In the genomic region with DNA sequence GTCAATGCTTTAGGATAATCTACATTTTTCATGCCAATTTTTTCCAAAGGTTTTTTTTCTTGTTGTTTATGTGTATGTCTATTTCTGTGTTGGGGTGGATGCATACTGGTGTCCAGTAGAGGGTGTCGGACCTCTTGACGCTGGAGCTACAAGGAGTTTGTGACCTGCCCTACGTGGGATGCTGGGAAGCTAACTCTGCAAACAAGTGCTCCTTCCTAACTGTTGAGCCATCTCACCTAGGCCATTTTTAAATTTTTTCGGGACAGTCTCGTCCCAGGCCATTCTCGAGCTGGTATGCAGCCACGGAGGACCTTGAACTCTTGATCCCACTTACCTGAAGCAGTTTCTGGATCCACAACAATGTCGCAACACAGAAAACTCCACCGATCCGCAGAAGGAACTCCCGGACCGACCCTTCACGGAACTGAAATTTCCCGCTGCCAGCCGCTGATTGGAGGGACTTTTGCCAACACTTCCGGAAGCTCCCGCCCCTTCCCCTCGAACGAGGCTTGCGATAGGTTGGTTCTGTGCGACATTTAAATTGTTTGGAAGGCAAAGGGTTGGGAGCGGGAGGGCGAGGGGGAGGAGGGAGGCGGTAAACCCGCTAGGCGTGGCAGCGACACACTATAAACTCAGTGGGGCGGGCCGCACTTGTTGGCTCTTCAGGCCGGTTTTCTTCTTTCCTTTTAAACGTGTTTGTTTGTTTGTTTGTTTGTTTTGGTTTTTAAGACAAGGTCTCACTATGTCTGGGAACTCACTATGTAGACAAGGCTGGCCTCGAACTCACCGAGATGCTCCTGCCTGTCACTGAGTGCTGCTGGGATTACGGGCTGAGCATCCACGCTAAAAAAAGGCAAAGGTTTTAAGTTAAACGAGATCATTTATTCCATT, we compare ENCODE assay signal across 8 mouse cellular contexts. TPM values are rescaled to one million over a fixed set of nuclear protein-coding genes. Genes with fewer than 3 reads are reported as not detected.
DNase-seq lines count a peak whose midpoint lies in the region; ATAC-seq and TF ChIP-seq lines count a peak whose summit lies in the region.

A gene (minus strand): TSS at position 633 of the 891 bp plus-strand sequence.

- no peak for TF ChIP-seq CTCF in MEL (IDR thresholded peaks at IDR 0.05 in 2 of 3, conservative IDR thresholded peaks at IDR 0.05 in 1 of 3; ENCODE audit: control insufficient read depth in 1 of 3, insufficient read depth in 1 of 3, low read depth in 2 of 3, low read length in 3 of 3, poor library complexity in 1 of 3, severe bottlenecking in 1 of 3)
- TF ChIP-seq CTCF in cerebellum, adult 2 months (IDR thresholded peaks at IDR 0.05; ENCODE audit: borderline replicate concordance, insufficient read depth, low read depth, low read length), result no peak
- no peak for TF ChIP-seq CTCF in forebrain, postnatal 0 days (IDR thresholded peaks at IDR 0.05; ENCODE audit: low read depth)

- no peaks in the 10 kb centered on the region for H3K9me3 ChIP-seq in MEL (replicated peaks; ENCODE audit: insufficient read depth, low read length)
- no peaks in the 10 kb centered on the region for H3K9me3 ChIP-seq in forebrain, postnatal 0 days (ENCODE audit: low read length)
- H3K9me3 ChIP-seq in lung, embryonic 15.5 days, result no peaks in the 10 kb centered on the region

- 1% methylated on average over 36 of the region's 36 CpGs for WGBS in cerebellum, adult 2 months
- 3% methylated on average over 36 of the region's 36 CpGs for WGBS in forebrain, postnatal 0 days
- WGBS in lung, embryonic 15.5 days, result under 1% methylated on average over 36 of the region's 36 CpGs

- DNase-seq in MEL (ENCODE audit: low read depth, low spot score), result peak; percentile 97
- peak; percentile 89 to 90 for DNase-seq in cerebellum, adult 2 months
- DNase-seq in forebrain, postnatal 0 days, result peak; percentile 94
- peak; percentile 95 for DNase-seq in heart, postnatal 4 days
- DNase-seq in layer of hippocampus, adult 8-10 months (ENCODE audit: low spot score in 2 of 2), result peak; percentile 86 to 90
- DNase-seq in ovary, adult 18-20 months (ENCODE audit: low spot score), result peak; percentile 85
- peak; percentile 95 for DNase-seq in thymus, postnatal 0 days (ENCODE audit: low spot score)

- no peak for TF ChIP-seq EP300 in MEL (IDR thresholded peaks at IDR 0.05; ENCODE audit: low read depth in 1 of 2, low read length in 2 of 2)

- H3K4me1 ChIP-seq in MEL (ENCODE audit: control insufficient read depth in 1 of 2, insufficient read depth in 2 of 2, low read length in 2 of 2), result peaks cover 0 to 8% of the 10 kb centered on the region in 2 experiments; a peak in 2 of 4 replicates
- H3K4me1 ChIP-seq in cerebellum, adult 2 months (ENCODE audit: control insufficient read depth, insufficient read depth, low read length), result no peaks in the 10 kb centered on the region
- H3K4me1 ChIP-seq in forebrain, postnatal 0 days (ENCODE audit: insufficient read depth), result no peaks in the 10 kb centered on the region
- peaks cover 17% of the 10 kb centered on the region for H3K4me1 ChIP-seq in lung, embryonic 15.5 days

- H3K4me3 ChIP-seq in MEL (ENCODE audit: control insufficient read depth in 1 of 2, insufficient read depth in 1 of 2, low read depth in 2 of 2, low read length in 2 of 2), result peak within 1 kb of the TSS; percentile 71 to 93
- peak within 1 kb of the TSS; percentile 93 for H3K4me3 ChIP-seq in cerebellum, adult 2 months (replicated peaks; ENCODE audit: insufficient read depth, low read depth, low read length)
- peak within 1 kb of the TSS; percentile 38 for H3K4me3 ChIP-seq in forebrain, postnatal 0 days (ENCODE audit: low read depth, low read length)
- peak within 1 kb of the TSS; percentile 72 for H3K4me3 ChIP-seq in lung, embryonic 15.5 days

- peaks cover 2 to 3% of the 10 kb centered on the region in 2 experiments; a peak in 2 of 4 replicates for H3K36me3 ChIP-seq in MEL (ENCODE audit: control insufficient read depth in 1 of 2, insufficient read depth in 2 of 2, low read length in 2 of 2)
- no peaks in the 10 kb centered on the region for H3K36me3 ChIP-seq in forebrain, postnatal 0 days (ENCODE audit: insufficient read depth)
- peaks cover 30% of the 10 kb centered on the region for H3K36me3 ChIP-seq in lung, embryonic 15.5 days

- H3K9ac ChIP-seq in MEL (ENCODE audit: control insufficient read depth, low read depth, low read length, poor library complexity, severe bottlenecking), result peak within 1 kb of the TSS; percentile 90
- H3K9ac ChIP-seq in forebrain, postnatal 0 days, result peak within 1 kb of the TSS; percentile 18; the same call in 1 of the 2 replicates
- H3K9ac ChIP-seq in lung, embryonic 15.5 days, result peak within 1 kb of the TSS; percentile 63

- peak; percentile 99 for ATAC-seq in forebrain, postnatal 0 days
- ATAC-seq in lung, embryonic 15.5 days (ENCODE audit: borderline replicate concordance, extremely low read depth, low FRiP score, low TSS enrichment), result peak; percentile 98

- TF ChIP-seq POLR2A in MEL (IDR thresholded peaks at IDR 0.05; ENCODE audit: control insufficient read depth in 1 of 2, insufficient read depth in 1 of 2, low read depth in 1 of 2, low read length in 2 of 2, poor library complexity in 1 of 2), result peak in 1 of 2 experiments; percentile 65; a peak in 2 of 4 replicates
- no peak for TF ChIP-seq POLR2A in cerebellum, adult 2 months (IDR thresholded peaks at IDR 0.05; ENCODE audit: borderline replicate concordance, insufficient read depth, low read length)

- H3K79me2 ChIP-seq in MEL (ENCODE audit: control insufficient read depth, insufficient read depth, low read length, poor library complexity), result peaks cover 10% of the 10 kb centered on the region

- TF ChIP-seq RAD21 in MEL (IDR thresholded peaks at IDR 0.05; ENCODE audit: low read depth, low read length), result no peak

- H3K27ac ChIP-seq in MEL (ENCODE audit: control insufficient read depth, low read depth, low read length), result peak within 1 kb of the TSS; percentile 78
- H3K27ac ChIP-seq in cerebellum, adult 2 months (ENCODE audit: insufficient read depth, low read length), result no peak within 1 kb of the TSS
- H3K27ac ChIP-seq in forebrain, postnatal 0 days (ENCODE audit: low read depth, low read length), result no peak within 1 kb of the TSS
- H3K27ac ChIP-seq in lung, embryonic 15.5 days, result peak within 1 kb of the TSS; percentile 48

- no peaks in the 10 kb centered on the region for H3K27me3 ChIP-seq in MEL (ENCODE audit: control insufficient read depth in 1 of 2, insufficient read depth in 2 of 2, low read length in 2 of 2)
- no peaks in the 10 kb centered on the region for H3K27me3 ChIP-seq in cerebellum, adult 2 months (ENCODE audit: control insufficient read depth, insufficient read depth, low read length)
- H3K27me3 ChIP-seq in forebrain, postnatal 0 days (ENCODE audit: insufficient read depth, low read length), result no peaks in the 10 kb centered on the region
- no peaks in the 10 kb centered on the region for H3K27me3 ChIP-seq in lung, embryonic 15.5 days

- H3K4me2 ChIP-seq in forebrain, postnatal 0 days (ENCODE audit: low read depth), result peak within 1 kb of the TSS; percentile 64
- H3K4me2 ChIP-seq in lung, embryonic 15.5 days, result peak within 1 kb of the TSS; percentile 70

TF ChIP-seq in MEL, 35 proteins besides CTCF, POLR2A, EP300 and RAD21:
- 0 out of 2 replicates have a peak, but pooled peaks have one; percentile 51 for TF ChIP-seq ZMIZ1 (IDR thresholded peaks at IDR 0.05; ENCODE audit: low read depth, low read length)
- TF ChIP-seq TBP (IDR thresholded peaks at IDR 0.05; ENCODE audit: low read depth, low read length), result peak; percentile 61; the same call in 1 of the 2 replicates
- peak; percentile 84; the same call in 1 of the 2 replicates for TF ChIP-seq E2F4 (IDR thresholded peaks at IDR 0.05; ENCODE audit: borderline replicate concordance, low read depth, low read length)
- TF ChIP-seq MXI1 (IDR thresholded peaks at IDR 0.05; ENCODE audit: low read depth, low read length), result peak; percentile 52; the same call in 1 of the 2 replicates
- TF ChIP-seq POLR2AphosphoS5 (IDR thresholded peaks at IDR 0.05; ENCODE audit: borderline replicate concordance, low read depth, low read length), result no peak
- TF ChIP-seq ELF1 (IDR thresholded peaks at IDR 0.05; ENCODE audit: low read depth, low read length), result peak; percentile 85
- peak; percentile 72 for TF ChIP-seq NELFE (IDR thresholded peaks at IDR 0.05; ENCODE audit: low read depth, low read length)
- no peak; the same call in 1 of the 2 replicates for TF ChIP-seq MAZ (IDR thresholded peaks at IDR 0.05; ENCODE audit: low read depth, low read length)
- TF ChIP-seq POLR2AphosphoS2 (IDR thresholded peaks at IDR 0.05; ENCODE audit: low read length), result peak; percentile 65; the same call in 1 of the 2 replicates
- no peak for TF ChIP-seq JUND (IDR thresholded peaks at IDR 0.05; ENCODE audit: low read depth, low read length)
- peak; percentile 95 for TF ChIP-seq SIN3A (IDR thresholded peaks at IDR 0.05; ENCODE audit: low read length)
- TF ChIP-seq HCFC1 (IDR thresholded peaks at IDR 0.05; ENCODE audit: low read depth, low read length), result peak; percentile 80

RNA-seq across cellular contexts. Expression of the gene that starts here (rescaled TPM):
- 45.0 and 52.0 TPM in 2 replicates for total RNA-seq in MEL (2012; rRNA removed)
- polyA plus RNA-seq in MEL (2012; ENCODE audit: insufficient read depth in 1 of 2, insufficient read length in 2 of 2, low read depth in 1 of 2, low replicate concordance in 2 of 2, missing spikeins in 1 of 2), result 10 to 100 TPM; 62.4 to 71.2 TPM
- polyA plus RNA-seq in cerebellum, adult 2 months (2012; rRNA removed), result 0.22 and 0.31 TPM in 2 replicates
- 2.3 and 9.4 TPM in 2 replicates for total RNA-seq in forebrain, postnatal 0 days (2014; rRNA removed)
- 2.9 and 3.3 TPM in 2 replicates for polyA plus RNA-seq in forebrain, postnatal 0 days (2015; fragmentation: Nextera tagmentation; extraction: Ambion mirVana)
- total RNA-seq in heart, postnatal 4 days (2021), result 10 to 100 TPM; 26.5 to 35.0 TPM
- 1 to 10 TPM in 1 of 4 experiments, under 1 TPM in 2, not detected in 1; 0.52 to 1.4 (median 0.70) TPM for total RNA-seq in layer of hippocampus, adult 8-10 months (2022)
- polyA plus RNA-seq in lung, embryonic 15.5 days (2015; fragmentation: Nextera tagmentation; extraction: Ambion mirVana), result 50.8 and 52.8 TPM in 2 replicates
- polyA plus RNA-seq in thymus, postnatal 0 days (2015; fragmentation: Nextera tagmentation; extraction: Ambion mirVana), result 41.8 and 46.4 TPM in 2 replicates

Comparison
In these comparisons a context has a peak if more than half of its experiments do, and no peak if none do; other contexts are left out.
1. Peak in DNase-seq and H3K4me3 ChIP-seq in cerebellum, adult 2 months; RNA of the gene not detected or under 1 TPM.
2. H3K27ac ChIP-seq: peak in MEL (single experiment) and lung, embryonic 15.5 days (single experiment); none in cerebellum, adult 2 months (single experiment) and forebrain, postnatal 0 days (single experiment).
3. H3K4me3 ChIP-seq: peak in every context shown above with its lines; median percentile 93 in cerebellum, adult 2 months; 82 in MEL; 72 in lung, embryonic 15.5 days; 38 in forebrain, postnatal 0 days.
4. H3K9ac ChIP-seq: peak in every context shown above with its lines; median percentile 90 in MEL; 63 in lung, embryonic 15.5 days; 18 in forebrain, postnatal 0 days.
5. Peak in every context shown above with its lines, with median percentiles within 50 percentile points of each other: DNase-seq.